Mouse (Mus musculus) liver, postnatal 0 days (tissue): ENCODE data around the gene Pprc1. TPM values are rescaled to one million over a fixed set of nuclear protein-coding genes. Genes with fewer than 3 reads are reported as not detected.

ENCODE experiments used
- ATAC-seq: fragments of 200-750 bp; cut with Nextera tagmentation; 2 replicates; pipeline ENCODE4 v1.8.0; 2017; ENCODE audit warnings: mild to moderate bottlenecking, moderate library complexity
- DNase-seq: peaks from one replicate; pipeline ENCODE4 v3.0.0-alpha.2; 2016
- H3K27ac ChIP-seq: fragments of 300-500 bp; sonication (generic); 2 replicates; pipeline ENCODE4 v1.5.1; 2014; ENCODE audit warnings: antibody characterized with exemption, moderate library complexity, mild to moderate bottlenecking, low read depth
- H3K27me3 ChIP-seq: fragments of 300-500 bp; sonication (generic); 2 replicates; pipeline ENCODE4 v1.6.1; 2014; ENCODE audit warnings: low read length, control low read depth, mixed read lengths; ENCODE audit not compliant: insufficient read depth
- H3K36me3 ChIP-seq: fragments of 300-500 bp; sonication (generic); replicated peaks from 2 replicates; pipeline ENCODE4 v1.6.1; 2014; ENCODE audit warnings: mild to moderate bottlenecking, control low read depth, low read length, moderate library complexity, mixed read lengths; ENCODE audit not compliant: insufficient read depth
- H3K4me1 ChIP-seq: fragments of 300-500 bp; sonication (generic); 2 replicates; pipeline ENCODE4 v1.6.1; 2014; ENCODE audit warnings: antibody characterized with exemption, mild to moderate bottlenecking, control low read depth; ENCODE audit not compliant: insufficient read depth
- H3K4me2 ChIP-seq: fragments of 300-500 bp; sonication (generic); 2 replicates; pipeline ENCODE4 v1.6.1; 2014; ENCODE audit warnings: low read depth, mild to moderate bottlenecking, low read length, moderate library complexity, mixed read lengths
- H3K4me3 ChIP-seq: fragments of 300-500 bp; sonication (generic); 2 replicates; pipeline ENCODE4 v1.5.1; 2014; ENCODE audit warnings: low read depth, low read length
- H3K9ac ChIP-seq: fragments of 300-500 bp; sonication (generic); replicated peaks from 2 replicates; pipeline ENCODE4 v1.6.1; 2014; ENCODE audit warnings: mild to moderate bottlenecking, moderate library complexity
- H3K9me3 ChIP-seq: fragments of 300-500 bp; sonication (generic); 2 replicates; pipeline ENCODE4 v1.6.1; 2016; ENCODE audit warnings: mild to moderate bottlenecking, control low read depth, low read length, mixed read lengths
- CTCF ChIP-seq: sonication (generic); IDR thresholded peaks from 2 replicates; pipeline ENCODE4 v1.5.1; 2016; ENCODE audit warnings: antibody characterized with exemption, low read depth
- EP300 ChIP-seq: IDR thresholded peaks from 2 replicates; pipeline ENCODE4 v1.6.1; 2016; ENCODE audit warnings: antibody characterized with exemption, low read depth, mild to moderate bottlenecking
- WGBS: fragments of 180-500 bp; shearing (Covaris S2); extraction: QIAGEN DNeasy Blood & Tissue Kit; methylation state at CpG from one replicate; pipeline ENCODE4 v1.1.7; 2014; ENCODE audit not compliant: insufficient replicate concordance; 5-methylcytosine and 5-hydroxymethylcytosine counted together
- polyA plus RNA-seq: library from polyadenylated mRNA; unstranded; fragments of >200 nt; fragmentation: Nextera tagmentation; extraction: Ambion mirVana; gene quantifications from 2 replicates; pipeline ENCODE4 v1.2.1, GENCODE M21; 2015

Pprc1 gene
- polyA plus RNA-seq, 1 experiment from 2014 or later = 7.7 TPM

GRCm38 (mm10) chr19:46026567-46026966, 18.1 kb upstream of the Pprc1 start:
- Histone ChIP-seq H3K27me3 (no peaks in the 10 kb centered on the region), H3K4me3 (no peak overlapping the region), H3K4me1 (peaks cover 22% of the 10 kb centered on the region; the same call in 1 of the 2 replicates), H3K27ac (0 out of 2 replicates have a peak overlapping the region, but pooled peaks have one; percentile 39), H3K4me2 (no peak overlapping the region), H3K9me3 (no peaks in the 10 kb centered on the region), H3K36me3 (peaks cover 6% of the 10 kb centered on the region; the same call in 1 of the 2 replicates), H3K9ac (no peak overlapping the region)
- TF ChIP-seq EP300 (no peak), CTCF (no peak)
- DNase-seq = peak; percentile 47
- ATAC-seq = peak; percentile 45
- WGBS = 53% methylated on average over 8 of the region's 8 CpGs

DNA sequence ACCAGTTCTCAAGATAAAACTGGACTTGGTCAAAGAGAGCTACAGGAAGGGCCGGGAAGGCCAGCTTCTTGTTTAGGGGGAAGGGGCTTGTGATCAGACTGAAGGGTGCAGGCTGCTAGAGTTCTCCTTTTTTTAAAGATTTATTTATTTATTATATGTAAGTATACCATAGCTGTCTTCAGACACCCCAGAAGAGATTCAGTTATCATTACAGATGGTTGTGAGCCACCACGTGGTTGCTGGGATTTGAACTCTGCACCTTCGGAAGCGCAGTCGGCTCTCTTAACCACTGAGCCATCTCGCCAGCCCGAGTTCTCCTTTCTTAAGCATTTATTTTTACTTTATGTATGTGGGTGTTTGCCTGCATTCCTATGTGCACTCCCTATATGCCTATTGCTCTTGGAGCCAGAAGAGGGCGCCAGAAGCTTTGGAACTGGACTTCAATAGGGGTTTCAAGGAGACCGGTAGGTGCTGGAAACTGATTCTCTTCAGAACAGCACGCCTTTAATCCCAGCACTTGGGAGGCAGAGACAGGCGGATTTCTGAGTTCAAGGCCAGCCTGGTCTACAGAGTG, 15.9 kb upstream of the Pprc1 start:
- no peak for ATAC-seq
- peak; percentile 21 for DNase-seq
- H3K4me1 ChIP-seq = peaks cover 24% of the 10 kb centered on the region
- H3K9me3 ChIP-seq = no peaks in the 10 kb centered on the region
- H3K4me2 ChIP-seq = no peak overlapping the region
- H3K4me3 ChIP-seq = no peak overlapping the region
- 73% methylated on average over 11 of the region's 11 CpGs for WGBS
- TF ChIP-seq CTCF = peak; percentile 60
- TF ChIP-seq EP300 = no peak
- peaks cover 27% of the 10 kb centered on the region for H3K36me3 ChIP-seq
- no peaks in the 10 kb centered on the region for H3K27me3 ChIP-seq
- no peak overlapping the region for H3K9ac ChIP-seq
- H3K27ac ChIP-seq = peak overlapping the region; percentile 93

DNA sequence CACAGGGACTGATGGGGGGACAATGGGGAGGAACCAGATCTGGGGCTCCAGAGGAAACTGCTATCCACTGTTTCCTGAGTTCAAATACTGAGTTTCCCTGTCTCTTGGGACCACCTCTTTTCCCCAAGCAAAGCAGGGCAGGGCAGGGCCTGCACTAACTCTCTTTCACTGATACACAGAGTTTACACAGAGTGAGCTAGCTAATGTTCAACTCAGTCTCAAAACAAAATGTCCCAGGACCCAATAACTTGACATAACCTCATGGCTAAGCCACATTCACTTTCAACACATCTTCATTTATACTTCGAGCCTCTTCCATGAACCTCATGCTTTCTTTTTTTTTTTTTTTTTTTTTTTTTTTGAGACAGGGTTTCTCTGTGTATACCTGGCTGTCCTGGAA, 15.0 kb upstream of the Pprc1 start:
- Histone ChIP-seq H3K9me3 (no peaks in the 10 kb centered on the region), H3K9ac (no peak overlapping the region), H3K4me2 (no peak overlapping the region), H3K4me3 (no peak overlapping the region), H3K27ac (peak overlapping the region; percentile 93), H3K27me3 (no peaks in the 10 kb centered on the region), H3K36me3 (peaks cover 36% of the 10 kb centered on the region), H3K4me1 (peaks cover 24% of the 10 kb centered on the region)
- peak; percentile 50 for ATAC-seq
- WGBS = 75% methylated on average over 1 of the region's 1 CpGs
- TF ChIP-seq EP300 = 0 out of 2 replicates have a peak, but pooled peaks have one; percentile 40
- TF ChIP-seq CTCF = no peak
- no peak for DNase-seq

GRCm38 (mm10) chr19:46030196-46030983, 14.3 kb upstream of the Pprc1 start:
- WGBS = 88% methylated on average over 10 of the region's 10 CpGs
- ATAC-seq (no peak), DNase-seq (no peak)
- Histone ChIP-seq H3K27me3 (no peaks in the 10 kb centered on the region), H3K9ac (no peak overlapping the region), H3K4me1 (peaks cover 24% of the 10 kb centered on the region), H3K9me3 (no peaks in the 10 kb centered on the region), H3K4me3 (no peak overlapping the region), H3K36me3 (peaks cover 43% of the 10 kb centered on the region), H3K27ac (peak overlapping the region; percentile 93), H3K4me2 (no peak overlapping the region)
- TF ChIP-seq EP300 = no peak
- no peak for TF ChIP-seq CTCF

- Histone ChIP-seq H3K27me3 (no peaks in the 10 kb centered on the region), H3K27ac (peak overlapping the region; percentile 93), H3K9me3 (no peaks in the 10 kb centered on the region), H3K9ac (no peak overlapping the region; the same call in 1 of the 2 replicates), H3K4me3 (no peak overlapping the region), H3K4me2 (peak overlapping the region; percentile 32; the same call in 1 of the 2 replicates), H3K36me3 (peaks cover 54% of the 10 kb centered on the region), H3K4me1 (peaks cover 30% of the 10 kb centered on the region)
- peak; percentile 52 for DNase-seq
- 0 out of 2 replicates have a peak, but pooled peaks have one; percentile 32 for TF ChIP-seq EP300
- TF ChIP-seq CTCF = no peak
- peak; percentile 88 for ATAC-seq
- WGBS = 62% methylated on average over 9 of the region's 9 CpGs
These were observed 12.8 kb upstream of the Pprc1 start for GRCm38 (mm10) chr19:46031689-46032432.
